Mouse (Mus musculus) layer of hippocampus, postnatal 14 days (tissue): ENCODE data around the gene Aldh9a1. TPM values are rescaled to one million over a fixed set of nuclear protein-coding genes. Genes with fewer than 3 reads are reported as not detected.
"Not testable (repeated sequence)": the region's sequence is repeated elsewhere in the genome, so short reads cannot be mapped to it uniquely, and the experiment has no call there.

Source experiments
- DNase-seq, 2 experiments: peaks; one replicate each; pipeline ENCODE4 v3.0.0; 2021 to 2022; ENCODE audit warnings: low spot score in 2 of 2, mixed read lengths in 1 of 2
- total RNA-seq, 2 experiments: library from RNA; stranded (reverse); gene quantifications; 2 replicates each; pipeline ENCODE4 v1.2.3; 2021

Aldh9a1 gene
- total RNA-seq, 2 experiments from 2014 or later: 19.5 to 22.5 TPM

DNA sequence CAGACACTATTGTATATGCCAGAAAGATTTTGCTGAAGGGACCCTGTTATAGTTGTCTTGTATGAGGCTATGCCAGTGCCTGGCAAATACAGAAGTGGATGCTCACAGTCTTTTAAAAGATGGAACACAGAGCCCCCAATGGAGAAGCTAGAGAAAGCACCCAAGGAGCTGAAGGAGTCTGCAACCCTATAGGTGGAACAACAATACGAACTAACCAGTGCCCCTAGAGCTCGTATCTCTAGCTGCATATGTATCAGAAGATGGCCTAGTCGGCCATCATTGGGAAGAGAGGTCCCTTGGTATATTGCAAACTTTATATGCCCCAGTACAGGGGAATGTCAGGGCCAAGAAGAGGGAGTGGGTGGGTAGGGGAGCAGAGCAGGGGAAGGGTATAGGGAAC lies 585 bp upstream of the Aldh9a1 start:
- not testable (repeated sequence) for DNase-seq

DNA sequence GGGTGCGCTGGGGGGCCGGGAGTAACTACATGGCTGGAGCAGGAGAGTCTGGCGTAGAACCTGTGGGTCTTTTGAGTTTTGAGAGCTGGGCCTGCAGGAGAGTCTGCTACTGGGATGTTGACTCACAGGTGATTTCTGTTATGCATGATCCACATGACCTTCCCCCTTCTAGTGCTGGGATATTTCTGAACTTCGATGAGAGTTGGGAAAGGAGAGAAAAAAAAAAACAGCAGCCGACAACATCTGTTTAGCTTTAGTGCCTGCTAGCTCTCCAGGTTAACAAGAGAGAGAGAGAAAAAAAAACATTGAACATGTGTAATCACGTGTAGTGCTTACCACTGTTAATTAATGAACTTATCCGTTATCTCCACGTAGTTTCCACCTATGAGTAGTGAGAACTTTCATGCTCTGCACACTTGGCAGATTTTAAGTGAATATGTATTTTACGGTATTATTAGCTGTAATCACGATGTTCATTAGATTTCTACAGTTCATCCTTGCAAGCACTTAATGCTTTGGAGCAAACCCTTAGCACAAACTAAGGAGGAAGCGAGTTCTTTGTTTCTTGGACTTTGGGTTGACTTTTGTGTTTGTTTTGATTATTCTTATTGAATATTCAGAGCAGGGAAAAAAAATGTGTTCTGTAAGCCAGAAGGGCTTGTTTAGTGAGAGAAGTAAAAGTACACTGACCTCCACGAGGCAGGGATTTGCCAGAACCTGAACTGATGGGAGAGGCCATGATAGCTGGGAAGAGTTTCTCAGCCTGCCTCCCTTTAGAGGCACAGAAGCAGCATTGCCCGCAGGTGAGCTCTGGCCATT lies 1.0 kb downstream of the Aldh9a1 start:
- DNase-seq: no peak

DNA sequence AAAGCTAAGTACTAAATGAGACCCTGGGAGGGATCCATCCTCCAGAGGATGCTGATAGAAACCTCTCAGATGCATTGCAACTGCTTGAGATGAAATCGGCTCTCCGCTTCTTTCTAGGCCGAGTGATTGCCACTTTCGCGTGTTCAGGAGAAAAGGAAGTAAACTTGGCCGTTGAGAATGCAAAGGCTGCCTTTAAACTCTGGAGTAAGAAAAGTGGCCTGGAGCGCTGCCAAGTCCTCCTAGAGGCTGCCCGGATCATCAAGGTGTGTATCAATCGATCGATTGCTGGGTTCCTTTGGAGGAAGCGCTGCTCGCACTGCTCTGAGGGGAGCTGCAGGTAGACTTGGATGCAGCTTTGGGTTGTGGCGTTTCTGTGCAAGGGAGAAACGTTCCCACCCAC lies 2.6 kb downstream of the Aldh9a1 start:
- DNase-seq: no peak

DNA sequence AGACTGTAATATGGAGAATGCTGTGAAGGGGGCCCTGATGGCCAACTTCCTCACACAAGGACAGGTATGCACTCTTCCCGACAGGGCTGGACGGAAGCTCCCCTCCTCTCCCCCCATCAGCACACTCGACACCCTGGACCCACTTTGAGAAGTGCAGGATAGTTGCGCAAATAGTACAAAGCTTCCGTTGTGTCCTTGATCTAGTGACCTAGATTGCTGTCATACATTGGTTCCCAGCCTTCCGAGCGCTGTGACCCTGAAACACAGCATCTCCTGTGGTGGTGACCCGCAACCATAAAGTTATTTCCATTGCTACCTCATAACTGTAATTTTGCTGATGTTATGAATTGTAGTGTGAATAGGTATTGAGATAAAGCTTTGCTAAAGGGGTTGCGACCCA lies 7.6 kb downstream of the Aldh9a1 start:
- no peak for DNase-seq

DNA sequence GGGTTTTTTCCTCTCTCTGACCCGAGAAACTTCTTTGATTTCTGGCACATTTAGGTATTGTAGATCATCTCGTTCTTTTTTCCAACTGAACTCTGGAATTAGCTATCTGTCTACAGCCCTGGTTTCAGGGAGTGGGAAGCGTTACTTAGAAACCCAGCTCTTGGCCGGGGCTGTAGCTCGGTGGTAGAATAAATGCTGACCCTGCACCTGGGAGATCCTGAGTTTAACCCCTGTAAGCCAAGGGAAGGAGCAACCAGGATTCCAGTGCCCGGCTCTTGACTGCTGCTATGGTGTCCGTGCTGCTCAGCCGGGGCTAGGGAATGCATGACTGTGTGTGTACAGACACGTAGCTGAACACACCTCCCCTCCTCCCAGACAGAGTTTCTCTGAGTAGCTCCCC lies 8.9 kb downstream of the Aldh9a1 start:
- DNase-seq: no peak

DNA sequence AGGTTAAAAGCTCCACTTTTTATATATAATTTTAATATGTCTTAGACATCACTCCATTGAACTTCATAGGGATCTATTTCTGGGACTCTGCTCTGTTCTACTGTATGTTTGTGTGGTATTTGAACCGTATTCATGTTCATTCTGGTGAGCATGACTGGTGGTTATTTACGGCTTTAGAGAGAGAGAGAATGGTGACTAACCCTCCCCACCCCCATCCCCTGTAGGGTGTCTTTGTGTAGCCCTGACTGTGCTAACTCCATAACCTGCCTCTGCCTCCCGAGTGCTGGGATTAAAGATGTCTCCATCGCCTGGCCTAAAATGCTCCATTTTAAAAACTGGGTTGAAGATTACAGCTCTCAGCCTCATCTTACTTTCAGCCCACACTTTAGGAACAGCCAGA lies 10.5 kb downstream of the Aldh9a1 start:
- DNase-seq: no peak

DNA sequence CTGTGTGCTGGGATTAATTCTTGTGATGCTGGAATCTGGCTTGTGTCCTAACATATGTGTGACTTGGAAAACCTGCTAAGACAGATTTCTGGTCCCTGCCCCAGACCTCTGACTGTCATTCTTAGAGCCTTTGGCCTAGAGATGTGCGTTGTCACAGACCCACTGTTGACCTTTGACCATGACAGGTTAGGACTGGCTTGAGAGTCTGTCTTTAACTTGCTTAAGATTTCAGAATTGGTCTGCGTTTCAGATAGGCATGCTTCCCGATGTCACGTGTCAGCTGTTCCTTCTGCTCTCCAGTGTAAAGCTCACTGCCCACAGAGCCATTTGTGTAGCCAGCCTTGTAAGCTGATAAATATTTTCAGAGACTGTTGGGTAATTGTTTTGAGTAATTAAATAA lies 13.0 kb downstream of the Aldh9a1 start:
- no peak for DNase-seq

DNA sequence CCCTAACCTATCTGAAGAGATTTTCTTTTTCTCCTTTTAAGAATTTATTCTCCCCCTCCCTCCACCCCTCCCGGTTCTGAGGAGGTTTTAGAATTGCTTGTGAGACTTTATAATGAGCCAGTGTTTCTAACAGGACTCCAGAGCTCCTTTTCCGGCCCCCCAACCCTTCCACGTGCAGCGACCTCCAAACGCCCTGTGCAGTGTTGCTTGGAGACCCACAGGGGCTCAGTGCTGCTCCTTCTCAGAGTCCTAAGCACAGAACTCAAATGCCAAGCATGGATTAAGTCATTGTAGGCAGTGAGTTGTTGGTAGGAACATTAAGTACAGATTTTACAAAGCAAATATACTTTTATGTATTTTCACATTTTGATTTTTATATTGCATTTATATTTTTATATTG lies 13.5 kb downstream of the Aldh9a1 start:
- no peak for DNase-seq

DNA sequence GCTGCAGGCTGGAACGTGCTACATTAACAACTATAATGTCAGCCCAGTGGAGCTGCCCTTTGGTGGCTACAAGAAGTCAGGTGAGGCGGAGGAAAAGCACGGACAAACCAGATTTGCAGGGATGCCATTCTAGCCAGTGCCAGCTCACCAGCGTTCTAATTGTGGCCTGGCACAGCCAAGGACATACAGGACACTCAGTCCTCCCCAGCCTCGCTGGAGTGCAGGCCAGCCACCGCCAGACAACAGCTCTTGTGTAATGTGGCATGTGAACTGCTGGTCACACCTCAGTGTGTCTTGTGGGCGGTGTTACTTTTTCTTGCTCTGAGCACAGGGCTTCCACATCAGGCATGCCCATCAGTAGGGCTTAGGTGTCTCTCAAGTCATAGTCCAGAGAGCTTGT lies 16.0 kb downstream of the Aldh9a1 start:
- no peak for DNase-seq

DNA sequence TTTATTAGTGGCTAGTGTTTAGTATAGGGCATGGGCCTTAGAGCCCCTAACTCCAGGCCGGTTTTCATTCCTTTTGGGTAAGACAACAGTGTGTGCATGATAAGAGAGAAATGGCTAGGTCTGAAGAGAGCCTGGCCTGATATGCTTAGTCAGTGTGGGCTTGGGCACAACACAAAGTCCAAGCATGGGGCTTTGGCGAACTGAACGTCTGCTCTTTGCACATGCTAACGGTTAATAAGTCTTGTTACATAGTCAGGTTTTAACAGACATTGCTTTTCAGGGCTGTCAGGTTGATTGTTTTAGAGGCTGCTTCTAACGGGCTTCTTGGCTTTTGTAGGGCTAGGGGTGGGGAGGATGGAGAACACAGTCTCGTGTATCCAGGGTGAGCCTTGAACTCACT lies 16.8 kb downstream of the Aldh9a1 start:
- DNase-seq: no peak

DNA sequence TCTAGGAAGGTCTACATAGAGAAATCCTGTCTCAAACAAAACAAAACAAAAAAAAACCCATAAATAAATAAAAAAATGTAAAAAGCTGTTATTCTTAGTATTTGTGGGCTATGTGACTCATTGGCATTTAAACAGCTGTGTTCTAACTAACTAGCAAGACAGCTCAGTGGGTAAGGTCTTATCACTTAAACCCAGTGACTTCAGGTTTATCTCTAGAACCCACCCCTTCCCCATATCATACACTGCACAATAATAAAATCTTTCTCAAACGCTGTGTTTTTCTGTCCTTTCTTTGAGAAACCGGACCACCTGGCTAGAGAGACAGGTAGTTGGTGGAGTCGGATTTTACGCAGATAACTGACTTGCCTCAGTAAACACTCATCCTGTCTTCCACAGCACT lies 18.2 kb downstream of the Aldh9a1 start:
- no peak for DNase-seq

DNA sequence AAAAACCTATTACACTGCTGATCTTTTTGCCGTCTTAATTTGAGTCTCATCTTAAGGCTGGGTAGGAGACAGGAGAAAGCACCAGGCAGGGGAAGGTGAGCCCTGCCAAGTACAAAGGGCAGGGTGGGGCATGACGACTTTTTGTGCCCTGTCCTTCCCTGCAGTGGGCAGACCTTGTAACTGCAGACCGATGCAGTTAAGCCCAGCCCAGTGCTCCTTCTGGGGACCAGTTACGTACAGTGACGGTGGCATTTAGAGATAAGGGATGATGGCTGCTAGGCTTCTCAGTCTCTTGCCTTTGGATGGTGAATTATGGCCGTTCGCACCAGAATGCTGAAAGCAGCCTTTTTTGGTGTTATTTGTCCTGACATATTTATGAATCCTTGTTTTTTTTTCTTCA lies 18.7 kb downstream of the Aldh9a1 start:
- DNase-seq: no peak

DNA sequence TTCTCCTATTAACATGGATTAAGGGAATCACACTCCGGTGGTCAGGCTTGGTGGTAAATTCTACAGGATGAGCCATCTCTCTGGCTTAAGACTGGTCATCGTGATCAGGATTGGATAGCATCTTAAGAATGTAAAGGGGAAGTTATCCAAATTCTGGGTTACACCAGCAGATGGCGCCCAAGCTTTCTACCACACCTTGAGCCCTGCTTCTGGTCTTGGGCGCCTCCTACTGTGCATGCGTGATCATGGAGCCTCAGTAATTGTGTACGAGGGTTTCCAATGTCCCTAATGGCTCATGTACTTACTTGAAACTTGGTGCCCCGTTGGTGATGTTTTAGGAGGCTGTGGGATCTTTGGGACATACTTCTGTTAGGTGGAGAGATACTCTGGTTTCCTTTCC lies 20.1 kb downstream of the Aldh9a1 start:
- peak; percentile 63 to 81 for DNase-seq

DNA sequence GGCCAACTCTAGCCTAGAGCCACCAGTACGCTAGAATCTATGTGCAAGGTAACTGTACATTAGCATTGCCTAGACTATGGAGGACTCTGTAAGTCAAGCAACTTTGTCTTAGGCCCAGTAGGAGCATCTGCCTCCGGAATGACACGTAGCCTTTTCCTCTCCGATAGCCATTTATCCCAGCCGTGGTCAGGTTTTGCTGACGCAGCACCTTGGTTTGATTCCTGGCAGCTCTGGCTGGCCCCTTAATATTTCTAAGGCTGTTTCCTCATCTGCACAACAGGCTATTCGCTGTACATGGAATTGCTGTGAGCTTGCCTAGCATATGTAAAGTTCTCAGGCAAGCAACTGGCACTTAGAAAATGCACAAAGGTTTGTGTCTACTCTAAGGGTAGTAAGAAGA lies 22.9 kb downstream of the Aldh9a1 start:
- DNase-seq: no peak

DNA sequence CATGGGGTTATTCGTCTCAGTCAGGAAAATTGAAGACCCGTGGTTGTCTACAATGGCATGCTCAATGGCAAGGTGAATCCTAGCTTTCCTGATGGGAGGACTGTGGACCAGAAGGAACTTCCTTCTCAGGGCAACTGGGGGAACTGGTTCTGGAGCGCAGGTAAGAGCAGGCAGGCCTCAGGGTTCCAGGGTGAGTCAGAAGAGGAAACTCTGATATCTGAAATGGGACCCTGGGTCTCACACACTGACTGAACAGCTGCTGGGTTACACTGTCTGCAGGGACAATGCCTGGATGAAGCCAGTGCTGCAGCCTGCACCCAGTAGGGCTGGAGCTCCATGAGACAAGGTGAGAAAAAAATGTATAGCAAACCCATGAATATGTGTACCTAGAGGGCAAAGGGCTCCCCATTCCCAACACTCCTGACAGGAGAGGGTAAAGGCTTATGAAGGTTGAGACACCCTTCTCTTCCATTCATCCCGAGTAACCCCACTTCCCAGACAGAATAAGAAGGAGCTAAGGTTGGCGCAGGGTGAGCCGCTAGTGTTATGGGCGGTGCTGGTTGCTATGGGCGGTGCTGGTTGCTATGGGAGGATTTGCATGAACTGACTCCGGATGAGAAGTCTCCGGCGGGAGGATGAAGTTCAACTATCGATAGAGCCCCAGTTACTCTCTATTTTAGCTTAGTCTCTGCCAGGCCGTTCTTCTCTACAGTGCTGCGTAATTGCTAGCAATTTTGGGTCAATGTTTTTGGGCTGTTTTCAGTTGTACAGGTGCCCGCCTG lies 24.4 kb downstream of the Aldh9a1 start:
- no peak for DNase-seq

DNA sequence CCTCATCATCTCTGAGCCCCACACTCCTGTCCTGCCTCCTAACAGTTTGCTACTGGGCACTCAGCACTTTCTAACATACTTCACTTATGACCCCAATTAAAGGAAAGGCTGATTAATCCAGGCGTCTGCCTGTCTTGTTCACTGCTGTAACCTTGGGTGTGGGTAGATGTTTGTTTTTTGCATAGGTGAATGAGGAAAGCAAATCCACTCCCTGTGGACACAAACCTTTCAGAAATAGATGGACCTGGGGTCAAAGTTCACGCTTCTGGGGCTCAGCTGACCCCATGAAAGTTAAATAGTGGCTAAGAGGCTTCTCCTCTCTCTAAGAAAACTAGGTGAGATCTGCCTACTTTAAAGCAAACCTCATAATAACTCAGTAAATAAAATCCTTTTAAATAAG lies 25.2 kb downstream of the Aldh9a1 start:
- DNase-seq: no peak

DNA sequence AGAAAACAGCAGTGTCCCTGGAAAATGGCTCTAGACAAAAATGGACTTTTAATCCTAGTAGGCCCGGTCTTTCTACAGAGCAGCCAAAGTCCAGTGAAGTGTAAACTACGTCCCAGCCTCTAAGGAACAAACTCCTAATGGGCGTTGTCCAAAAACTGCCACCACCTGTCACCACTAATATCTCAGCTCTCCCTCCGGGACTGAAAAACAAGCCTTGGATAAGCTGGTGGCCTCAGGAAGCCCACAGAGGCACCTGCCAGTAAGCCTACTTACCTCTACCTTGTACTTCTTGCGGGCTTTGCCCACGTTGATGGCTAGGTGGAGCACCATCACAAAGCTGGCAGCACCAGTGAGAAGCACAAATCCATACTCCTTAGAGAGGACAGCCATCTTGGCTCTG lies 28.2 kb downstream of the Aldh9a1 start:
- no peak for DNase-seq

DNA sequence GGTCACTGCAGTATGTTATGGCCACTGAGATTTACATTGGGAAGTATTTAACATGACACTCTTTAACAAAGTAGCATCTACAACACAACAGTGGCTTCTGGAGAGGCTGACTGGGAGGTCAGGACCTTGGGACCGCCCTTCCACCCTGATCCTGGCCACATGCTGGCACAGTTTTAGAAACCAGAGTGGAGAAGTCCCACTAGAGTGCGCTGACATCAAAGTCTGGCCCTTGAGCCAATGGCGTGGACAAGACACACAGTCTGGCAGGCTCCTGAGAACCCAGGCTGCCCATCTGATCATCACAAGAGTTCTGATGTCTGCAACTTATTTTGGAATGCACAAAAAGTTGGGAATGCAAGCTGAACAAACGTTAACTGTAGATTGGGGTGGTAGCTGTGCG lies 30.0 kb downstream of the Aldh9a1 start:
- DNase-seq: no peak

DNA sequence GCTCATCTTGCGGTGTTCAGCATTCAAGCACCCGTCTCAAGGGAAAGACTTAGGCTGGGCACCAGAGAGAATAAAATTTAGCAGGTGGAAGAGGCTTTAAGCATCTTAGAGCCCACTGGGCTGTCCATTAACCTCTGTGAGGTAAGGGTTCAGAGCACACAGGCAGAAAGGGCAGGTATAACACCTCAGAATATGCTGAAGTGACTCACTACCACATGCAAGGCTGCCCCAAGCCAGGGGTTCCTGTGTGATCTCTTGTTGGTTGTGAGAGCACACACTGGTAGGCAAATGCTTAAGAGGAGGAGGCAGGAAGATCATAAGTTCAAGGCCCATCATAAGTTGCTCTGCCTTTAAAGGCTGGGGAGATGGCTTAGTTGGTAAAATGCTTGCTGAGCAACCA lies 30.4 kb downstream of the Aldh9a1 start:
- no peak for DNase-seq

DNA sequence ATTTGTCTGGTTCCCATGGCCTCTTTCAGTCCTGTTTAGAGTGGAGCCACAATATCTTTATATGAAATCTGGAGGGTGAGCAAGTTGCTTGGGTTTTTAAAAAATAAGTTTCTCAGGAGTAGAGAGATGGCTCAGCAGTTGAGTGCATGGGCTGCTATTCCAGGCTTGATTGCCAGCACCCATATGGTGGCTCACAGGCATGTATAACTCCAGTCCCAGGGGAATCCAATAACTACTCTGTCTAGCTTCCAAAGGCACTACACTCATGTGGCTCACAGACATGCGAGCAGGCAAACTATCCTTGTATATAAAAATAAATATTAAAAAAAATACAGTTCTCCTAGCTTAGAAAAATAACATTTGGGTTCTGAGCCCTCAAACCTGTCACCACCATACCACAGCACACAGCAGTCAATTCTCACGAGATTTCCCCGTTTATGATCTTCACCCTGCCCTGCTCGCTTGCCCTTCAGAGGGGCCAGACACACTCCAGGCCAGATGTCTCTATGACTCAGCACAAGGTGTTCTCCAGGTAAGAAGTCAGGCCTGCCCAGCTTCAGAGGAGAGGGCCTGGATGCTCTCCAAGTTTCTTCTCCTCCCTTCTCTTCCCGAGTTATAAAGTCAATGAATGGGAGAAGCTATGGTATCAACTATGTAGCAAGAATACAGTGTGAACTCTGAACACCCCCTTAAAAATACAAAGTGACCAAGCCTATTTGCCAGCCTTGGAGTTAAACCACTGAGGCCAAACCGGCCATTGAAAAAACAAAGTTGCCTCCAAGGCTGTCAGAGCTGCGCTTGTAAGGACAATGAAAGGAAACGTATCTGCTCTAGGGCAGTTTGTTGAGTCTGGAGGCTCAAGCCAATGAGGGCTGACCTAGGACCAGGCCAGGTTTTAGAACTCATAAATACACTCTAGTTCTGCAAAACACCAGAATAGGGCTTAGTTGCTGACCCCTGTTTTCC lies 31.5 kb downstream of the Aldh9a1 start:
- peak in 1 of 2 experiments; percentile 35 for DNase-seq

DNA sequence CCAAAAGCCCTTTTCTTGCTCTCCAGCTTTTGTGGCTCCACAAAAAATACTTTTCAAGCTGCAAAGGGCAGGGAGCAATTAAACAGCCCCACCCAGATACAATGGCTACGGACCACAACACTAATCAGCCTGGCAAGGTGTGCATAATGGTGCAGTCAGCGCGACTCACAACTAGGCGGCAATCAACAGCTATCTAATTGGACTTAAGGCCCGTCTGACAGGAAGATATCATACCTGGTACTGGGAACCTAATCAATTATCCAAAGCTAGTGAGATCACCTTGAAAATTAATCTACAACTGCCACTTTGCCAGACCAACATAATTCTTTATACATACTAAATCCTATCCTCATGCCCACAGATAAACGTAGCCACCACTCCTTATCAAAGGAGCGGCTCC lies 32.5 kb downstream of the Aldh9a1 start:
- no peak for DNase-seq

DNA sequence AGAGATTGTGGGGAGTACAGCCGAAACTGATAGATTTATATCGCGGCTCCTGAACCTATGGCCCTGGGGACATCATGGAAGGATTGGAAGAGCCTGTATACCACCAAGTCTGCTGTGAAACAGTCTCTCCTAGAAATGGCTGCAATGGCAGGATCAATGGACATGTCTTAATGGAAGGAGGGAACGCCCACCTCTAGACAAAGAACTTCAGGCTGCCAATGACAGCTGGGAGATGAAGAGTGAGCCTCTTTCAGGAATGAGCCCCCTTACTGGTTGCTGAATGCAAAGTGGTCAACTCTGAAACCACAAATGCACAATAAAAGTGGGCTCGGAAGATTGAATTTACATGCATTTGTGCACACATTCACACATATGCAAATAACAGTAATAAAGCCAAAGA lies 33.0 kb downstream of the Aldh9a1 start:
- DNase-seq: no peak
